Comparison of ENCODE assay signal across 1 mouse cellular context in genomic region chr2:155946499-155946898, GRCm38 (mm10).
TF ChIP-seq lines count a peak whose summit lies in the region.

No protein-coding gene starts in this region.

TF ChIP-seq in MEL, 35 proteins besides CTCF, POLR2A, EP300 and RAD21:
- TF ChIP-seq E2F4 (IDR thresholded peaks at IDR 0.05; ENCODE audit: borderline replicate concordance, low read depth, low read length) = 0 out of 2 replicates have a peak, but pooled peaks have one; percentile 9
- TF ChIP-seq ZC3H11A (IDR thresholded peaks at IDR 0.05; ENCODE audit: low read depth, low read length) = no peak
- 0 out of 2 replicates have a peak, but pooled peaks have one; percentile 2 for TF ChIP-seq BHLHE40 (IDR thresholded peaks at IDR 0.05; ENCODE audit: borderline replicate concordance, low read depth, low read length)
- 0 out of 2 replicates have a peak, but pooled peaks have one; percentile 7 for TF ChIP-seq MXI1 (IDR thresholded peaks at IDR 0.05; ENCODE audit: low read depth, low read length)
- 0 out of 2 replicates have a peak, but pooled peaks have one; percentile 3 for TF ChIP-seq ELF1 (IDR thresholded peaks at IDR 0.05; ENCODE audit: low read depth, low read length)
- TF ChIP-seq ZMIZ1 (IDR thresholded peaks at IDR 0.05; ENCODE audit: low read depth, low read length) = no peak
- no peak for TF ChIP-seq MAX (IDR thresholded peaks at IDR 0.05; ENCODE audit: low read length)
- no peak for TF ChIP-seq ZNF384 (IDR thresholded peaks at IDR 0.05; ENCODE audit: low read depth, low read length)
- TF ChIP-seq SIN3A (IDR thresholded peaks at IDR 0.05; ENCODE audit: low read length) = peak; percentile 7; the same call in 1 of the 2 replicates
